Mouse (Mus musculus) intestine, embryonic 14.5 days (tissue): ENCODE data around the gene Aanat. TPM values are rescaled to one million over a fixed set of nuclear protein-coding genes. Genes with fewer than 3 reads are reported as not detected.

Experiments used
- ATAC-seq: fragments of 200-750 bp; cut with Nextera tagmentation; replicated peaks from 2 replicates; pipeline ENCODE4 v1.8.0; 2017; ENCODE audit warnings: low read depth, moderate number of reproducible peaks, moderate TSS enrichment, moderate library complexity; ENCODE audit not compliant: low FRiP score, low TSS enrichment
- DNase-seq: peaks from one replicate; pipeline ENCODE4 v3.0.0-alpha.2; 2018; ENCODE audit warnings: low spot score
- H3K27ac ChIP-seq: fragments of 300-500 bp; sonication (generic); 2 replicates; pipeline ENCODE4 v1.5.1; 2014; ENCODE audit warnings: low read depth, mild to moderate bottlenecking, control low read depth
- H3K27me3 ChIP-seq: fragments of 300-500 bp; sonication (generic); replicated peaks from 2 replicates; pipeline ENCODE4 v1.6.1; 2014; ENCODE audit warnings: low read length, control low read depth; ENCODE audit not compliant: control insufficient read depth, insufficient read depth
- H3K36me3 ChIP-seq: fragments of 300-500 bp; sonication (generic); 2 replicates; pipeline ENCODE4 v1.6.1; 2014; ENCODE audit warnings: low read length, control low read depth; ENCODE audit not compliant: control insufficient read depth, insufficient read depth
- H3K4me1 ChIP-seq: fragments of 300-500 bp; sonication (generic); replicated peaks from 2 replicates; pipeline ENCODE4 v1.6.1; 2014; ENCODE audit warnings: low read length, control low read depth, mixed read lengths; ENCODE audit not compliant: control insufficient read depth, insufficient read depth
- H3K4me2 ChIP-seq: fragments of 300-500 bp; sonication (generic); 2 replicates; pipeline ENCODE4 v1.6.1; 2014; ENCODE audit warnings: low read length
- H3K4me3 ChIP-seq: fragments of 300-500 bp; sonication (generic); 2 replicates; pipeline ENCODE4 v1.5.1; 2014; ENCODE audit warnings: low read depth, low read length, control low read depth, mixed read lengths
- H3K9ac ChIP-seq: fragments of 300-500 bp; sonication (generic); 2 replicates; pipeline ENCODE4 v1.6.1; 2014; ENCODE audit warnings: mild to moderate bottlenecking, low read length
- H3K9me3 ChIP-seq: fragments of 300-500 bp; sonication (generic); 2 replicates; pipeline ENCODE4 v1.6.1; 2016; ENCODE audit warnings: low read length, control low read depth; ENCODE audit not compliant: control insufficient read depth
- WGBS: fragments of 180-500 bp; shearing (Covaris S2); extraction: QIAGEN DNeasy Blood & Tissue Kit; methylation state at CpG from one replicate; pipeline ENCODE4 v1.1.7; 2014; 5-methylcytosine and 5-hydroxymethylcytosine counted together
- polyA plus RNA-seq: library from polyadenylated mRNA; unstranded; fragments of >200 nt; fragmentation: Nextera tagmentation; extraction: Ambion mirVana; gene quantifications from 2 replicates; pipeline ENCODE4 v1.2.1, GENCODE M21; 2014

The Aanat gene
- polyA plus RNA-seq, 1 experiment from 2014 or later, result not detected

- Histone ChIP-seq H3K4me2 (no peak overlapping the region), H3K9ac (no peak overlapping the region), H3K27ac (no peak overlapping the region), H3K4me3 (no peak overlapping the region), H3K9me3 (no peaks in the 10 kb centered on the region), H3K27me3 (0 out of 2 replicates have a peak, but pooled peaks cover 4% of the 10 kb centered on the region), H3K4me1 (no peaks in the 10 kb centered on the region), H3K36me3 (peaks cover 4% of the 10 kb centered on the region; the same call in 1 of the 2 replicates)
- ATAC-seq, result no peak
- WGBS, result 77% methylated on average over 4 of the region's 4 CpGs
- no peak for DNase-seq
Measured at GRCm38 (mm10) chr11:116593345-116593744, 7.1 kb downstream of the Aanat start.

- Histone ChIP-seq H3K27ac (no peak overlapping the region), H3K9ac (no peak overlapping the region), H3K36me3 (peaks cover 10% of the 10 kb centered on the region; the same call in 1 of the 2 replicates), H3K27me3 (no peaks in the 10 kb centered on the region), H3K4me1 (no peaks in the 10 kb centered on the region), H3K4me3 (no peak overlapping the region), H3K9me3 (no peaks in the 10 kb centered on the region), H3K4me2 (no peak overlapping the region)
- no peak for DNase-seq
- no peak for ATAC-seq
- WGBS, result 86% methylated on average over 19 of the region's 19 CpGs
Measured at GRCm38 (mm10) chr11:116596766-116597165, 10.5 kb downstream of the Aanat start.

DNA sequence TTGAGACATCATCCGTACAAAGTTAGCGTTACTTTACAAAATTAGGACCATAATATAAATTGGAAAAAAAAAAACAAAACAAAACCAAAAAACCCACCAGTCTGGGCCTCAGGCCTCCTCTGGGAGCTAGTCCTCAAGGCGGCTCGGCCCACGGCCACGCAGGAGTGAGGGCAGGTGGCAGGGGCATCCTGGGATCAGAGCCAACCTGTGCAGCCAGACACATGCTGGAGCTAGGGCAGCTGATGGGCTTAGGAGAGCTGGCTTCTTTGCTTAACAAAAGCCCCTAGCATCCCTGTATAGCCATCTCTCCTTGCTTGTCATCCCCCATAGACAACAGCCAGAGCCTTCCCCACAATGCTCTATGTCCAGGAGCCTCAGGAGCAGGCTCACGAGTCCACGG, 12.0 kb downstream of the Aanat start:
- Histone ChIP-seq H3K27me3 (no peaks in the 10 kb centered on the region), H3K36me3 (peaks cover 10% of the 10 kb centered on the region), H3K9me3 (no peaks in the 10 kb centered on the region), H3K4me2 (no peak overlapping the region), H3K9ac (no peak overlapping the region), H3K27ac (no peak overlapping the region), H3K4me3 (no peak overlapping the region), H3K4me1 (no peaks in the 10 kb centered on the region)
- ATAC-seq (no peak), DNase-seq (no peak)
- WGBS, result 94% methylated on average over 8 of the region's 8 CpGs

DNA sequence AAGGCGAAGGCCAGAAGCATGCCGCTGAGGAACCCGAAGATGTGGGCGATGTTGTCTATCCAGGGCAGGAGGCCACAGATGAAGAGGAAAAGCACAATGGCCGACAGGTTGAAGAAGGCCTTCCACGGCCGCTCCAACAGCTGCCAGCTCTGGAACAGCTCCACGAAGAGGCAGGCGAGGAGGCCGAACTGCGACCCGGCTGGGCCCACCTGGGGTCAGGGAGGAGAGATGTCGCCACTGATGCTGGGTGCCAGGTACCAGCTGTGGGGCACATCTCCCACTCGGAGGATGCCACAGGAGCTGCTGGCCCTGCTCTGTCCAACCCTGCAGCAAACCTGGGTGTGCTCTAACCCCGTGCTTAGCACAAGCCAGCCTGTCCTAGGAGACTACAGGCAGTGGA, 13.0 kb downstream of the Aanat start:
- 91% methylated on average over 15 of the region's 15 CpGs for WGBS
- Histone ChIP-seq H3K9me3 (no peaks in the 10 kb centered on the region), H3K27ac (no peak overlapping the region), H3K9ac (no peak overlapping the region), H3K4me1 (no peaks in the 10 kb centered on the region), H3K4me3 (no peak overlapping the region), H3K27me3 (no peaks in the 10 kb centered on the region), H3K4me2 (no peak overlapping the region), H3K36me3 (peaks cover 10% of the 10 kb centered on the region)
- no peak for DNase-seq
- ATAC-seq, result no peak

- H3K27me3 ChIP-seq, result no peaks in the 10 kb centered on the region
- WGBS, result 96% methylated on average over 8 of the region's 8 CpGs
- no peaks in the 10 kb centered on the region for H3K4me1 ChIP-seq
- H3K9me3 ChIP-seq, result no peaks in the 10 kb centered on the region
- H3K4me2 ChIP-seq, result no peak overlapping the region
- ATAC-seq, result no peak
- H3K9ac ChIP-seq, result no peak overlapping the region
- no peak overlapping the region for H3K27ac ChIP-seq
- H3K4me3 ChIP-seq, result no peak overlapping the region
- DNase-seq, result no peak
- H3K36me3 ChIP-seq, result peaks cover 16% of the 10 kb centered on the region
Measured at GRCm38 (mm10) chr11:116601166-116601565, 14.9 kb downstream of the Aanat start.

DNA sequence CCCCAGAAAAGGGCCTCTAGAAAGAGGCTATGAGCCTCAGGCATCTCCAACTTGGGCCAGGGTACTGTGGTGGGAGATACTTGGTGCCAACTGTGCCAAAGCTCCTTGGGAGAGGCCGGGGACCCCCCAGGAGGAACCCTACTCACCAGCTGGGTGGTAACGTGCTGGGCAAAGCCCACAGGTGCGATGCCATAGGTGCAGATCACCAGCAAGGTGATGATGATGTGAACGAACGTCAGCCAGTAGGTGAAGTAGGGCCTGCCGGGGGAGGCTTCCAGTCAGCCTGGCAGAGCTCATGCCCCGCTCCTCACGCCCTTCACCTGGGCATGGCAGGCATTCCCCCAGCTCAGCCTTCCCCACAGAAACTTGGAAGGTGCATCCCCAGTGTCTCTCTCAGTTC, 15.8 kb downstream of the Aanat start:
- Histone ChIP-seq H3K36me3 (peaks cover 19% of the 10 kb centered on the region), H3K27me3 (no peaks in the 10 kb centered on the region), H3K4me3 (no peak overlapping the region), H3K4me2 (no peak overlapping the region), H3K27ac (no peak overlapping the region), H3K9me3 (no peaks in the 10 kb centered on the region), H3K4me1 (no peaks in the 10 kb centered on the region), H3K9ac (no peak overlapping the region)
- ATAC-seq, result no peak
- DNase-seq, result no peak
- WGBS, result 80% methylated on average over 8 of the region's 8 CpGs

DNA sequence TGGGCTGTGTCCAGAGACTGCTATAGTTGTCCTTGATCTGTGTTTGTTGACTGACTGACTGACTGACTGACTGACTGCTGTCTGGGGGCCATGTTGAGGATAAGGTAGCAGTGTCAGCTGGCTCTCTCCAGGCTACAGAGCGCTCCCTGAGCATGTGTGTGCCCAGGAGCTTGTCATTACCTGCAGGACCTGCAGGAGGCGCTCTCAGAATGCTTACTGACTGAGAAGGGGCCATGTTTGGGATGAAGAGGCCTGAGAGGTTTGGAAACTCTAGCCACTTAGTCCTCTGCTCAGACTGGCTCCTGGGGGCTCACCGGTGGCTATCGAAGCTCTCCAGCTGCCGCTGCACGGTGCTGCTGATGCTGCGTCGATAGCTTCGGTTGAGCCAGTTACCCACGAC, 17.1 kb downstream of the Aanat start:
- Histone ChIP-seq H3K9me3 (no peaks in the 10 kb centered on the region), H3K4me2 (no peak overlapping the region), H3K4me3 (no peak overlapping the region), H3K27ac (no peak overlapping the region), H3K27me3 (no peaks in the 10 kb centered on the region), H3K4me1 (no peaks in the 10 kb centered on the region), H3K36me3 (peaks cover 15% of the 10 kb centered on the region), H3K9ac (no peak overlapping the region)
- DNase-seq (no peak), ATAC-seq (no peak)
- 91% methylated on average over 10 of the region's 10 CpGs for WGBS

GRCm38 (mm10) chr11:116604097-116604496, 17.9 kb downstream of the Aanat start:
- Histone ChIP-seq H3K4me2 (no peak overlapping the region), H3K4me1 (no peaks in the 10 kb centered on the region), H3K4me3 (no peak overlapping the region), H3K36me3 (peaks cover 14% of the 10 kb centered on the region), H3K27ac (no peak overlapping the region), H3K27me3 (no peaks in the 10 kb centered on the region), H3K9ac (no peak overlapping the region), H3K9me3 (no peaks in the 10 kb centered on the region)
- no peak for ATAC-seq
- no peak for DNase-seq
- WGBS, result 88% methylated on average over 12 of the region's 12 CpGs

- H3K27me3 ChIP-seq, result no peaks in the 10 kb centered on the region
- no peaks in the 10 kb centered on the region for H3K9me3 ChIP-seq
- WGBS, result 91% methylated on average over 3 of the region's 3 CpGs
- H3K27ac ChIP-seq, result no peak overlapping the region
- H3K36me3 ChIP-seq, result peaks cover 14% of the 10 kb centered on the region
- DNase-seq (no peak), ATAC-seq (no peak)
- H3K4me1 ChIP-seq, result no peaks in the 10 kb centered on the region
- no peak overlapping the region for H3K9ac ChIP-seq
- no peak overlapping the region for H3K4me2 ChIP-seq
- H3K4me3 ChIP-seq, result no peak overlapping the region
Measured at GRCm38 (mm10) chr11:116607717-116608116, 21.5 kb downstream of the Aanat start.
